Mouse (Mus musculus) hindbrain, postnatal 0 days (tissue): ENCODE measurements around the gene Prkag1. TPM values are rescaled to one million over a fixed set of nuclear protein-coding genes. Genes with fewer than 3 reads are reported as not detected.

ENCODE experiments used
- ATAC-seq: fragments of 200-750 bp; cut with Nextera tagmentation; 2 replicates; pipeline ENCODE4 v1.8.0; 2017; ENCODE audit warnings: mild to moderate bottlenecking, moderate TSS enrichment, moderate library complexity
- DNase-seq: peaks from one replicate; pipeline ENCODE4 v3.0.0-alpha.2; 2015; ENCODE audit warnings: low spot score
- H3K27ac ChIP-seq: fragments of 300-500 bp; sonication (generic); 2 replicates; pipeline ENCODE4 v1.5.1; 2014; ENCODE audit warnings: mild to moderate bottlenecking
- H3K27me3 ChIP-seq: fragments of 300-500 bp; sonication (generic); 2 replicates; pipeline ENCODE4 v1.6.1; 2014; ENCODE audit warnings: low read length, mixed read lengths; ENCODE audit not compliant: insufficient read depth
- H3K36me3 ChIP-seq: fragments of 300-500 bp; sonication (generic); 2 replicates; pipeline ENCODE4 v1.6.1; 2014; ENCODE audit warnings: low read length, mixed read lengths; ENCODE audit not compliant: insufficient read depth
- H3K4me1 ChIP-seq: fragments of 300-500 bp; sonication (generic); 2 replicates; pipeline ENCODE4 v1.6.1; 2014; ENCODE audit warnings: antibody characterized with exemption, low read length, mixed read lengths; ENCODE audit not compliant: insufficient read depth
- H3K4me2 ChIP-seq: fragments of 300-500 bp; sonication (generic); 2 replicates; pipeline ENCODE4 v1.6.1; 2014; ENCODE audit warnings: low read depth, mild to moderate bottlenecking, low read length, moderate library complexity, mixed read lengths
- H3K4me3 ChIP-seq: fragments of 300-500 bp; sonication (generic); 2 replicates; pipeline ENCODE4 v1.5.1; 2014; ENCODE audit warnings: low read length
- H3K9ac ChIP-seq: fragments of 300-500 bp; sonication (generic); replicated peaks from 2 replicates; pipeline ENCODE4 v1.6.1; 2014; ENCODE audit warnings: mild to moderate bottlenecking, low read length, moderate library complexity, mixed read lengths
- H3K9me3 ChIP-seq: fragments of 300-500 bp; sonication (generic); 2 replicates; pipeline ENCODE4 v1.6.1; 2016; ENCODE audit warnings: low read length, mixed read lengths
- CTCF ChIP-seq: IDR thresholded peaks from 2 replicates; pipeline ENCODE4 v1.5.1; 2016; ENCODE audit warnings: antibody characterized with exemption, control low read depth, low read depth
- WGBS: fragments of 180-500 bp; shearing (Covaris S2); extraction: QIAGEN DNeasy Blood & Tissue Kit; methylation state at CpG from one replicate; pipeline ENCODE4 v1.1.7; 2014; 5-methylcytosine and 5-hydroxymethylcytosine counted together
- polyA plus RNA-seq: library from polyadenylated mRNA; unstranded; fragments of >200 nt; fragmentation: Nextera tagmentation; extraction: Ambion mirVana; gene quantifications from 2 replicates; pipeline ENCODE4 v1.2.1, GENCODE M21; 2015
- total RNA-seq: library from RNA; depleted of rRNA; stranded (reverse); fragments of >200 nt; gene quantifications from 2 replicates; pipeline ENCODE4 v1.2.3, GENCODE M21; 2014

The Prkag1 gene
- total and polyA plus RNA-seq, 2 experiments from 2014 or later = 61.1 to 99.4 TPM

GRCm38 (mm10) chr15:98808651-98809134 lies 22.6 kb downstream of the Prkag1 start:
- Histone ChIP-seq H3K4me2 (peak overlapping the region; percentile 70), H3K36me3 (0 out of 2 replicates have a peak, but pooled peaks cover under 1% of the 10 kb centered on the region), H3K4me1 (peaks cover 25% of the 10 kb centered on the region; the same call in 1 of the 2 replicates), H3K27ac (no peak overlapping the region), H3K9me3 (no peaks in the 10 kb centered on the region), H3K27me3 (peaks cover 42% of the 10 kb centered on the region), H3K4me3 (peak overlapping the region; percentile 50; the same call in 1 of the 2 replicates), H3K9ac (peak overlapping the region; percentile 34; the same call in 1 of the 2 replicates)
- TF ChIP-seq CTCF = no peak
- no peak for ATAC-seq
- 7% methylated on average over 6 of the region's 6 CpGs for WGBS
- DNase-seq = peak; percentile 45

- Histone ChIP-seq H3K36me3 (no peaks in the 10 kb centered on the region), H3K4me1 (peaks cover 25% of the 10 kb centered on the region; the same call in 1 of the 2 replicates)
- no peak for TF ChIP-seq CTCF
Observed at GRCm38 (mm10) chr15:98807895-98808650, 23.2 kb downstream of the Prkag1 start.

GRCm38 (mm10) chr15:98806809-98807770 lies 24.2 kb downstream of the Prkag1 start:
- TF ChIP-seq CTCF = no peak
- Histone ChIP-seq H3K9me3 (no peaks in the 10 kb centered on the region), H3K27ac (no peak overlapping the region), H3K27me3 (peaks cover 58% of the 10 kb centered on the region), H3K4me3 (peak overlapping the region; percentile 50), H3K9ac (peak overlapping the region; percentile 34; the same call in 1 of the 2 replicates), H3K36me3 (no peaks in the 10 kb centered on the region), H3K4me1 (peaks cover 25% of the 10 kb centered on the region; the same call in 1 of the 2 replicates), H3K4me2 (peak overlapping the region; percentile 70)
- no peak for DNase-seq
- no peak for ATAC-seq
- 1% methylated on average over 55 of the region's 58 CpGs for WGBS

More at GRCm38 (mm10) chr15:98807895-98808650, 23.2 kb downstream of the Prkag1 start:
- Histone ChIP-seq H3K4me2 (peak overlapping the region; percentile 70), H3K4me3 (peak overlapping the region; percentile 50), H3K9me3 (no peaks in the 10 kb centered on the region), H3K9ac (peak overlapping the region; percentile 34), H3K27me3 (peaks cover 48% of the 10 kb centered on the region), H3K27ac (no peak overlapping the region)
- peak; percentile 58 for ATAC-seq
- DNase-seq = peak; percentile 85
- WGBS = under 1% methylated on average over 33 of the region's 34 CpGs

- peak overlapping the region; percentile 50 for H3K4me3 ChIP-seq
- H3K27me3 ChIP-seq = peaks cover 64% of the 10 kb centered on the region
- DNase-seq (no peak), ATAC-seq (no peak)
- no peaks in the 10 kb centered on the region for H3K36me3 ChIP-seq
- H3K9me3 ChIP-seq = no peaks in the 10 kb centered on the region
- H3K9ac ChIP-seq = no peak overlapping the region
- H3K4me2 ChIP-seq = peak overlapping the region; percentile 85
- no peak overlapping the region for H3K27ac ChIP-seq
- no peak for TF ChIP-seq CTCF
- peaks cover 25% of the 10 kb centered on the region; the same call in 1 of the 2 replicates for H3K4me1 ChIP-seq
- WGBS = 12% methylated on average over 30 of the region's 30 CpGs
Observed at GRCm38 (mm10) chr15:98806071-98806808, 25.1 kb downstream of the Prkag1 start.

GRCm38 (mm10) chr15:98805324-98806040 lies 25.8 kb downstream of the Prkag1 start:
- Histone ChIP-seq H3K4me3 (peak overlapping the region; percentile 47), H3K4me1 (peaks cover 25% of the 10 kb centered on the region; the same call in 1 of the 2 replicates), H3K27ac (no peak overlapping the region), H3K9ac (peak overlapping the region; percentile 49), H3K4me2 (peak overlapping the region; percentile 85), H3K9me3 (no peaks in the 10 kb centered on the region), H3K36me3 (no peaks in the 10 kb centered on the region), H3K27me3 (peaks cover 71% of the 10 kb centered on the region)
- DNase-seq = peak; percentile 85
- peak; percentile 75 for TF ChIP-seq CTCF
- ATAC-seq = peak; percentile 61
- WGBS = 1% methylated on average over 57 of the region's 64 CpGs
